Mouse (Mus musculus) limb, embryonic 13.5 days (tissue): ENCODE data around the gene Nop53. TPM values are rescaled to one million over a fixed set of nuclear protein-coding genes. Genes with fewer than 3 reads are reported as not detected.
"Not testable (repeated sequence)": the region's sequence is repeated elsewhere in the genome, so short reads cannot be mapped to it uniquely, and the experiment has no call there.

Experiments used
- ATAC-seq: fragments of 200-750 bp; cut with Nextera tagmentation; 2 replicates; pipeline ENCODE4 v1.8.0; 2017; ENCODE audit warnings: low read depth, moderate number of reproducible peaks, moderate TSS enrichment; ENCODE audit not compliant: low FRiP score
- H3K27ac ChIP-seq: fragments of 300-500 bp; sonication (generic); 2 replicates; pipeline ENCODE4 v1.5.1; 2015; ENCODE audit warnings: inconsistent platforms, mild to moderate bottlenecking, moderate library complexity
- H3K27me3 ChIP-seq: fragments of 300-500 bp; sonication (generic); 2 replicates; pipeline ENCODE4 v1.6.1; 2015; ENCODE audit warnings: mild to moderate bottlenecking, inconsistent platforms
- H3K36me3 ChIP-seq: fragments of 300-500 bp; sonication (generic); 2 replicates; pipeline ENCODE4 v1.6.1; 2015; ENCODE audit warnings: inconsistent platforms, mild to moderate bottlenecking, moderate library complexity
- H3K4me1 ChIP-seq: fragments of 300-500 bp; sonication (generic); 2 replicates; pipeline ENCODE4 v1.6.1; 2015; ENCODE audit warnings: inconsistent platforms
- H3K4me2 ChIP-seq: fragments of 300-500 bp; sonication (generic); replicated peaks from 2 replicates; pipeline ENCODE4 v1.6.1; 2015; ENCODE audit warnings: inconsistent platforms, mild to moderate bottlenecking, moderate library complexity
- H3K4me3 ChIP-seq: fragments of 300-500 bp; sonication (generic); 2 replicates; pipeline ENCODE4 v1.5.1; 2015; ENCODE audit warnings: moderate library complexity, mild to moderate bottlenecking, inconsistent platforms
- H3K9ac ChIP-seq: fragments of 300-500 bp; sonication (generic); 2 replicates; pipeline ENCODE4 v1.6.1; 2015; ENCODE audit warnings: mild to moderate bottlenecking, inconsistent platforms
- H3K9me3 ChIP-seq: fragments of 300-500 bp; sonication (generic); 2 replicates; pipeline ENCODE4 v1.6.1; 2016; ENCODE audit warnings: inconsistent platforms
- WGBS: fragments of 180-500 bp; shearing (Covaris S2); methylation state at CpG from one replicate; pipeline ENCODE4 v1.1.7; 2015; 5-methylcytosine and 5-hydroxymethylcytosine counted together
- polyA plus RNA-seq: library from polyadenylated mRNA; unstranded; fragments of >200 nt; fragmentation: Nextera tagmentation; extraction: Ambion mirVana; gene quantifications from 2 replicates; pipeline ENCODE4 v1.2.1, GENCODE M21; 2015

The Nop53 gene
- polyA plus RNA-seq, 1 experiment from 2014 or later = 184 TPM

DNA sequence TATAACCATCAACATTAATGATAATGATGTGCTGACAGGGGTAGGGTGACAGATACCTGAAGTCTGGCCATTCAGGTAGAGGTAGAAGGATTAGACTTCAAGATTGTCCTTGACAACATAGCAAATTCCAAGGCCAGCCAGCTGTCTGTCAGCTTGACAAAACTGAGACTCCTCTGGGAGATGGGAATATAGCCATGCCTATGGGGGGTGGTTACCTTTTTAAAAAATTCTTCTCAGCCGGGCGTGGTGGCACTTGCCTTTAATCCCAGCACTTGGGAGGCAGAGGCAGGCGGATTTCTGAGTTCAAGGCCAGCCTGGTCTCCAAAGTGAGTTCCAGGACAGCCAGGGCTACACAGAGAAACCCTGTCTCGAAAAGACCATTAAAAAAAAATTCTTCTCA, 30.2 kb downstream of the Nop53 start:
- WGBS = 88% methylated on average over 4 of the region's 4 CpGs
- ATAC-seq, H3K4me2 ChIP-seq: not testable (repeated sequence)

GRCm38 (mm10) chr7:15914751-15915150, 31.1 kb downstream of the Nop53 start:
- Histone ChIP-seq H3K36me3 (peaks cover 32% of the 10 kb centered on the region), H3K27me3 (no peaks in the 10 kb centered on the region), H3K4me2 (no peak overlapping the region), H3K9ac (no peak overlapping the region), H3K9me3 (no peaks in the 10 kb centered on the region), H3K4me3 (no peak overlapping the region), H3K4me1 (0 out of 2 replicates have a peak, but pooled peaks cover under 1% of the 10 kb centered on the region), H3K27ac (no peak overlapping the region)
- ATAC-seq = no peak
- WGBS = 81% methylated on average over 2 of the region's 2 CpGs

More for the DNA sequence above, 30.2 kb downstream of the Nop53 start:
- H3K36me3 ChIP-seq = peaks cover 39% of the 10 kb centered on the region
- not testable (repeated sequence) for H3K9me3 ChIP-seq, H3K9ac ChIP-seq, H3K4me3 ChIP-seq, H3K27me3 ChIP-seq, H3K27ac ChIP-seq
- H3K4me1 ChIP-seq = peaks cover 10% of the 10 kb centered on the region

DNA sequence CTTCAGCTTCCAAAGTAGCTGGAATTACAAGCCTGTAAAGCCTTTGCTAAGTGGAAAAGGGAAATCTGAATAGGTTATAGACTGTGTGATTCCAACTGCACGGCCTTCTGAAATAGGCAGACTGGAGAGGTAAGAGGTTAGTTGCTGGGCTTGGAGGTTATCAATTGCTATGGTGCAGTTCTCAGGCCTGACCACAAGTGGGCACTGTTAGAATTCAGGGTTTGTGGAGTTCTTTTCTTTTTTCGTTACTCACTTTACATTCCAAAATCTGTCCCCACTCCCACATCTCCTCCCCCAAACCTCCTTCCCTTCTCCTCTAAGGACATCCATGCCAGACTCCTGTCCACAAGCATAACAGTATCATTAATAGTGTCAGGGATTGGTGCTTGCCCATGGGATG, 31.6 kb downstream of the Nop53 start:
- H3K36me3 ChIP-seq = peaks cover 27% of the 10 kb centered on the region
- WGBS = 52% methylated on average over 2 of the region's 2 CpGs
- no peak for ATAC-seq
- H3K9ac ChIP-seq = no peak overlapping the region
- no peak overlapping the region for H3K4me3 ChIP-seq
- no peaks in the 10 kb centered on the region for H3K27me3 ChIP-seq
- H3K9me3 ChIP-seq = no peaks in the 10 kb centered on the region
- H3K4me1 ChIP-seq = no peaks in the 10 kb centered on the region
- H3K27ac ChIP-seq = no peak overlapping the region
- no peak overlapping the region for H3K4me2 ChIP-seq

DNA sequence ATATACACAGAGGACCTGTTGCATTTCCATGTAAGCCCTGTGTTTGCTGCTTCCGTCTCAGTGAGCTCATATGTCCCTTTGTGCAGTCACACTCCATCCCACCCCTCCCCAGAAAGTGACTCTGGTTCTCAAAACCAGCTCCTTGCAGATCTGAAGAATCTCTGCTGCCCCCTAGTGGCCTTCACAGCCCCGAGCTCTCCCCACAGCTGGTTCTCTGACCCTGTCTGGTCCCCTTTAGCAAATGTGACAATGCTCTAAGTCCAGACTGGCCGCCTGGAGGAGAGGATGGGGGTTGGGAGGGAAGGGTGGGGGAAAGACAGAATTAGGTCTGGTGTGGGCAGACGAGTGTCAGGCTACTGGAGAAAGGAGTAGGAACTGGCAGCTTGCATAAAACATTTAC, 33.7 kb downstream of the Nop53 start:
- H3K9ac ChIP-seq = no peak overlapping the region
- WGBS = under 1% methylated on average over 4 of the region's 4 CpGs
- no peaks in the 10 kb centered on the region for H3K4me1 ChIP-seq
- peaks cover 8% of the 10 kb centered on the region for H3K36me3 ChIP-seq
- peak; percentile 58 for ATAC-seq
- H3K4me3 ChIP-seq = no peak overlapping the region
- H3K9me3 ChIP-seq = no peaks in the 10 kb centered on the region
- no peak overlapping the region for H3K4me2 ChIP-seq
- no peak overlapping the region for H3K27ac ChIP-seq
- H3K27me3 ChIP-seq = no peaks in the 10 kb centered on the region

- no peak for ATAC-seq
- Histone ChIP-seq H3K4me3 (no peak overlapping the region), H3K9ac (no peak overlapping the region), H3K4me2 (no peak overlapping the region), H3K9me3 (no peaks in the 10 kb centered on the region), H3K27me3 (no peaks in the 10 kb centered on the region), H3K36me3 (no peaks in the 10 kb centered on the region), H3K4me1 (no peaks in the 10 kb centered on the region), H3K27ac (no peak overlapping the region)
- 83% methylated on average over 5 of the region's 5 CpGs for WGBS
These were observed 35.4 kb downstream of the Nop53 start for GRCm38 (mm10) chr7:15910521-15910920.

GRCm38 (mm10) chr7:15907971-15908590, 37.8 kb downstream of the Nop53 start:
- ATAC-seq = no peak
- 75% methylated on average over 8 of the region's 8 CpGs for WGBS
- Histone ChIP-seq H3K36me3 (no peaks in the 10 kb centered on the region), H3K27me3 (no peaks in the 10 kb centered on the region), H3K9ac (no peak overlapping the region), H3K4me3 (no peak overlapping the region), H3K9me3 (no peaks in the 10 kb centered on the region), H3K27ac (no peak overlapping the region), H3K4me1 (no peaks in the 10 kb centered on the region), H3K4me2 (no peak overlapping the region)

DNA sequence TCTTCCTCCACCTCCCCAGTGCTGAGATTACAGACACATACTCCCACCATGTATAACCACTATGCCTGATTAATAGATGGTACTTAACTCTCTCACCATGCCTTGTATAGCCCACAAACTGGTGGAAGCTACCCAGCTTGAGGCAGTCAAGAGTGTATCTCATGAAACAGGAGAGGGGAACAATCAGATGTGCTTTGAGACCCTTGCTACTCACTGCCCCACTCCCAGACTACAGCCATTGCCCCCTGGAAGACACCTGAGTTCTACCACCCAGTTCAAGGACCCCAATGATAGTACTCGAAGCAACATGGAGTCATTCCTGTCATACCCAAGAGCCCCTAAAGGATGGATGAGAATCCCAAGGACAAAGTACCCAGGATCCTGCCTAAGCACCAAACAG, 39.3 kb downstream of the Nop53 start:
- Histone ChIP-seq H3K4me2 (no peak overlapping the region), H3K9me3 (no peaks in the 10 kb centered on the region), H3K9ac (no peak overlapping the region), H3K27ac (no peak overlapping the region), H3K36me3 (no peaks in the 10 kb centered on the region), H3K4me1 (no peaks in the 10 kb centered on the region), H3K4me3 (no peak overlapping the region), H3K27me3 (no peaks in the 10 kb centered on the region)
- ATAC-seq = no peak
- 90% methylated on average over 1 of the region's 1 CpGs for WGBS

DNA sequence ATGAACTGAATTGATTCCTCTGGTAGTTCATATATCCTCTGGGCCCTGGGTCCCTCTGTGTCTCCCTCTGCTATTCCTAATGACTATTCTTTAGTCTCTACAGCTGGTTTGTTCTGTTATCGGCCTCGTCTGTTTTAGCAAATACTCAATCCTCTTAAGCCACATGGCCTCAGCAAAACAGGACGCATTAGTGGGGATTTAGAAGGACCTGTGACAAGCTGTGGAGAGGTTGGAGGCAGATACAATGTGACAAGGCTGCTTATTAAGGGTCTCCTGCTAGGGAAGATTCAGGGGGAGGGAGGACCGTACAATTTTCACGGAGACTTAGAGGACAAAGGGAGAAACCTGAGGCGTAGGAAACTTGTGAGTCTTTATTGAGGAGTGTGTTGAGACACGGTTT, 40.0 kb downstream of the Nop53 start:
- WGBS = 78% methylated on average over 7 of the region's 7 CpGs
- no peak overlapping the region for H3K9ac ChIP-seq
- no peak for ATAC-seq
- no peaks in the 10 kb centered on the region for H3K4me1 ChIP-seq
- H3K4me3 ChIP-seq = no peak overlapping the region
- H3K4me2 ChIP-seq = no peak overlapping the region
- no peaks in the 10 kb centered on the region for H3K9me3 ChIP-seq
- no peaks in the 10 kb centered on the region for H3K27me3 ChIP-seq
- H3K36me3 ChIP-seq = no peaks in the 10 kb centered on the region
- H3K27ac ChIP-seq = no peak overlapping the region

DNA sequence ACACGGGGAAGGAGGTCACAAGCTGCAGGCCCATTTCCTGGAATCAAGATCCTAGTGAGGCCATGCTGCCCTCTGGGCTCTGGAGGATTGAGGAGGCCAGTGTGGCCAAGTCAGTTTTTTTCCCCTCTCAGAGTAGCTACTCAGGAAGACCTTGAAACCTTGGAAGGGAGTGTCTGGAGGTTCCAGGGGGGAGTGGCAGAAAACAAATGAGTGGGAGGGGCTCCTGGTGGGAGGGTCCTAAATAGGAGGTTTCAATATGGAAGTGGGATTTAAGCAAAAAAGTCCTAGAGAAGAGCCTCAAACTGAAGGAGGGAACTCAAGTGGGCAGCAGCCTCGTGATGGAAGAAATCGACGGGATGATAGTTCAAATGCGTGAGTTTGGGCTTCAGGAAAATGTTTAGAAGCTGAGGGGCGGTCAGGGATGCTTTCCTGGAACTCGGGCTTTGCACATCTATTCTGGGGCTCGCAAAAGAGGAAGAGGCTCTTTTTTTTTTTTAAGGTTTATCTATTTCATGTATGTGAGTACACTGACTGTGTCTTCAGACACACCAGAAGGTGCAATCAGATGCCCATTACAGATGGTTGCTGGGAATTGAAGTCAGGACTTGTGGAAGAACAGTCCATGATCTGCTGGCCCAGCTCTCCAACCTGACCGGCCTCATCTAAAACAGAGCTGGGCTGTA, 44.4 kb downstream of the Nop53 start:
- no peak overlapping the region for H3K9ac ChIP-seq
- H3K27ac ChIP-seq = no peak overlapping the region
- no peak overlapping the region for H3K4me3 ChIP-seq
- no peaks in the 10 kb centered on the region for H3K27me3 ChIP-seq
- no peak for ATAC-seq
- no peaks in the 10 kb centered on the region for H3K9me3 ChIP-seq
- no peaks in the 10 kb centered on the region for H3K36me3 ChIP-seq
- H3K4me1 ChIP-seq = no peaks in the 10 kb centered on the region
- 79% methylated on average over 9 of the region's 9 CpGs for WGBS
- no peak overlapping the region for H3K4me2 ChIP-seq

GRCm38 (mm10) chr7:15894251-15894650, 51.6 kb downstream of the Nop53 start:
- H3K27me3 ChIP-seq = no peaks in the 10 kb centered on the region
- no peak overlapping the region for H3K4me2 ChIP-seq
- WGBS = 62% methylated on average over 1 of the region's 1 CpGs
- no peak overlapping the region for H3K4me3 ChIP-seq
- ATAC-seq = no peak
- no peaks in the 10 kb centered on the region for H3K36me3 ChIP-seq
- H3K27ac ChIP-seq = no peak overlapping the region
- H3K4me1 ChIP-seq = no peaks in the 10 kb centered on the region
- no peak overlapping the region for H3K9ac ChIP-seq
- H3K9me3 ChIP-seq = no peaks in the 10 kb centered on the region
